Mouse (Mus musculus) hematopoietic stem cell, adult 5-6 weeks (primary cell): ENCODE data around the gene Zfp39. TPM values are rescaled to one million over a fixed set of nuclear protein-coding genes. Genes with fewer than 3 reads are reported as not detected.
A peak's percentile ranks its signal among the peaks of the same experiment; 100 is the strongest.

Experiments used
- ATAC-seq, 2 experiments: fragments of 125-278 bp in 1 of 2; replicated peaks in 1 of 2; 2 replicates each; pipeline ENCODE4 v1.8.0; 2016 to 2017; ENCODE audit warnings: inconsistent platforms in 2 of 2, mild to moderate bottlenecking in 2 of 2, moderate number of reproducible peaks in 2 of 2, low read depth in 1 of 2, moderate TSS enrichment in 1 of 2; ENCODE audit not compliant: low FRiP score in 2 of 2, poor library complexity in 2 of 2, severe bottlenecking in 2 of 2, insufficient read depth in 1 of 2, low TSS enrichment in 1 of 2
- total RNA-seq: library from RNA; stranded (forward); fragments of 172-1452, 232-1000 nt; gene quantifications from 2 replicates; pipeline ENCODE4 v1.2.3, GENCODE M21; 2017

Zfp39 gene
- 7.3 and 15.1 TPM in 2 replicates for total RNA-seq

GRCm38 (mm10) chr11:58903511-58904409 is at the start of gene Zfp39:
TSS of gene Zfp39 (minus strand) at chr11:58904225.
- peak; percentile 95 to 98 for ATAC-seq

GRCm38 (mm10) chr11:58953351-58954169 is 49.5 kb upstream of the Zfp39 start:
- peak in 1 of 2 experiments; percentile 10; a peak in 1 of 4 replicates for ATAC-seq

GRCm38 (mm10) chr11:58951210-58951609 is 47.2 kb upstream of the Zfp39 start:
- no peak for ATAC-seq

- ATAC-seq = no peak
These were observed 45.7 kb upstream of the Zfp39 start for GRCm38 (mm10) chr11:58949480-58950431.

- peak; percentile 71 to 83 for ATAC-seq
These were observed 44.8 kb upstream of the Zfp39 start, which contains the start of gene Hist3h2ba for GRCm38 (mm10) chr11:58948542-58949479. TSS of gene Hist3h2ba (plus strand) at chr11:58948920.

GRCm38 (mm10) chr11:58947798-58948528 is 43.9 kb upstream of the Zfp39 start:
- 0 out of 4 replicates have a peak, but pooled peaks of 1 of the 2 experiments have one; percentile 47 for ATAC-seq

GRCm38 (mm10) chr11:58947306-58947705 is 43.3 kb upstream of the Zfp39 start:
- no peak for ATAC-seq

GRCm38 (mm10) chr11:58944136-58944535 is 40.1 kb upstream of the Zfp39 start:
- no peak for ATAC-seq

- no peak for ATAC-seq
These were observed 35.0 kb upstream of the Zfp39 start for GRCm38 (mm10) chr11:58939088-58939439.

GRCm38 (mm10) chr11:58938322-58939087 is 34.5 kb upstream of the Zfp39 start, which contains the start of gene Rnf187:
TSS of gene Rnf187 (minus strand) at chr11:58938916.
- ATAC-seq = peak; percentile 93 to 94

- no peak for ATAC-seq
These were observed 33.9 kb upstream of the Zfp39 start for GRCm38 (mm10) chr11:58937909-58938308.

- ATAC-seq = no peak
These were observed 27.6 kb upstream of the Zfp39 start for GRCm38 (mm10) chr11:58931576-58931975.

- ATAC-seq = no peak
These were observed 26.2 kb upstream of the Zfp39 start for GRCm38 (mm10) chr11:58930254-58930653.

GRCm38 (mm10) chr11:58929641-58930040 is 25.6 kb upstream of the Zfp39 start:
- ATAC-seq = no peak

- ATAC-seq = no peak
These were observed 25.0 kb upstream of the Zfp39 start for GRCm38 (mm10) chr11:58929055-58929454.
